Mouse (Mus musculus) liver, embryonic 13.5 days (tissue): ENCODE results near the gene Glud1. TPM values are rescaled to one million over a fixed set of nuclear protein-coding genes. Genes with fewer than 3 reads are reported as not detected.

Experiments used
- ATAC-seq: fragments of 200-750 bp; cut with Nextera tagmentation; 2 replicates; pipeline ENCODE4 v1.8.0; 2017; ENCODE audit warnings: low read depth, mild to moderate bottlenecking, moderate number of reproducible peaks, moderate library complexity
- DNase-seq: peaks from one replicate; pipeline ENCODE4 v3.0.0; 2022
- H3K27ac ChIP-seq: fragments of 300-500 bp; sonication (generic); 2 replicates; pipeline ENCODE4 v1.5.1; 2015; ENCODE audit warnings: moderate library complexity, mild to moderate bottlenecking, inconsistent platforms
- H3K27me3 ChIP-seq: fragments of 300-500 bp; sonication (generic); 2 replicates; pipeline ENCODE4 v1.6.1; 2015; ENCODE audit warnings: mild to moderate bottlenecking, inconsistent platforms
- H3K36me3 ChIP-seq: fragments of 300-500 bp; sonication (generic); 2 replicates; pipeline ENCODE4 v1.6.1; 2015; ENCODE audit warnings: mild to moderate bottlenecking, inconsistent platforms
- H3K4me1 ChIP-seq: fragments of 300-500 bp; sonication (generic); replicated peaks from 2 replicates; pipeline ENCODE4 v1.6.1; 2015; ENCODE audit warnings: inconsistent platforms
- H3K4me2 ChIP-seq: fragments of 300-500 bp; sonication (generic); 2 replicates; pipeline ENCODE4 v1.6.1; 2015; ENCODE audit warnings: inconsistent platforms, mild to moderate bottlenecking, moderate library complexity
- H3K4me3 ChIP-seq: fragments of 300-500 bp; sonication (generic); replicated peaks from 2 replicates; pipeline ENCODE4 v1.5.1; 2015; ENCODE audit warnings: mild to moderate bottlenecking, inconsistent platforms
- H3K9ac ChIP-seq: fragments of 300-500 bp; sonication (generic); 2 replicates; pipeline ENCODE4 v1.6.1; 2015; ENCODE audit warnings: mild to moderate bottlenecking, inconsistent platforms
- H3K9me3 ChIP-seq: fragments of 300-500 bp; sonication (generic); replicated peaks from 2 replicates; pipeline ENCODE4 v1.6.1; 2016; ENCODE audit warnings: inconsistent platforms
- WGBS: fragments of 180-500 bp; shearing (Covaris S2); methylation state at CpG from one replicate; pipeline ENCODE4 v1.1.7; 2015; ENCODE audit not compliant: insufficient replicate concordance; 5-methylcytosine and 5-hydroxymethylcytosine counted together
- polyA plus RNA-seq: library from polyadenylated mRNA; unstranded; fragments of >200 nt; fragmentation: Nextera tagmentation; extraction: Ambion mirVana; gene quantifications from 2 replicates; pipeline ENCODE4 v1.2.1, GENCODE M21; 2015

Glud1 gene
- polyA plus RNA-seq, 1 experiment from 2014 or later: 127 TPM

- Histone ChIP-seq H3K4me3 (no peak overlapping the region), H3K9me3 (no peaks in the 10 kb centered on the region), H3K4me1 (no peaks in the 10 kb centered on the region), H3K4me2 (no peak overlapping the region), H3K36me3 (no peaks in the 10 kb centered on the region), H3K27ac (no peak overlapping the region), H3K9ac (no peak overlapping the region), H3K27me3 (no peaks in the 10 kb centered on the region)
- DNase-seq (no peak), ATAC-seq (no peak)
- WGBS: 71% methylated on average over 9 of the region's 9 CpGs
Observed at GRCm38 (mm10) chr14:34382921-34383704, 72.6 kb downstream of the Glud1 start.

DNA sequence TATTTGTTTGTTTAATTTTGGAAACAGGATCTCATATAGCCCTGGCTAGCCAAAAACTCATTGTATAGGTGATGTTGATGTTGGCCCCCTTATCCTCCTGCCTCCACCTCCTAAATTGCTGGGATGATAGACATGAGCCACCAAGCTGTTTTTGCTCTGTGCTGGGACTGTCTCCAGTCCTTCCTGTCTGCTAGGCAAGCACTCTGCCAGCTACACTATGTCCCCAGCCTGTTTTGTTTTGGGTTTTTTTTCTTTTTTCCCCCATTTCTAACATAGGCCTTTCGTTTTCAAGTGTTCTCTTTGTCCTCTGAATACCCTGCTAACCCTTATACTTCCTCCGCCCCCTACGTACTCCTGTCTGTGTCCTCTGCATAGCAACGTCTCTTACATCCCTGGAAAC is 82.8 kb downstream of the Glud1 start:
- no peaks in the 10 kb centered on the region for H3K27me3 ChIP-seq

More for the DNA sequence above, 82.8 kb downstream of the Glud1 start:
- Histone ChIP-seq H3K4me1 (no peaks in the 10 kb centered on the region), H3K27ac (no peak overlapping the region), H3K9me3 (no peaks in the 10 kb centered on the region), H3K4me3 (no peak overlapping the region), H3K36me3 (no peaks in the 10 kb centered on the region), H3K9ac (no peak overlapping the region), H3K4me2 (no peak overlapping the region)
- WGBS: 62% methylated on average over 4 of the region's 4 CpGs
- DNase-seq (no peak), ATAC-seq (no peak)

Other genes starting within 250 kb of the Glud1 start
- gene Anxa8, start 224.7 kb upstream of the Glud1 start, polyA plus RNA-seq: 0.08 and 0.10 TPM in 2 replicates
- gene A630023A22Rik, start 208.0 kb upstream of the Glud1 start, polyA plus RNA-seq: not detected in 2 replicates
- gene Npy4r, start 158.2 kb upstream of the Glud1 start, polyA plus RNA-seq: not detected in 2 replicates
- 0.06 TPM in 2 replicates for gene Gprin2, start 109.1 kb upstream of the Glud1 start, polyA plus RNA-seq
- gene Syt15, start 91.1 kb upstream of the Glud1 start, polyA plus RNA-seq: 0.35 and 0.39 TPM in 2 replicates
- 7.2 and 8.0 TPM in 2 replicates for gene Shld2, start 234 bp upstream of the Glud1 start, polyA plus RNA-seq
- not detected in 2 replicates for gene Fam25c, start 44.7 kb downstream of the Glud1 start, polyA plus RNA-seq
- 0.28 and 0.52 TPM in 2 replicates for gene Sncg, start 64.1 kb downstream of the Glud1 start, polyA plus RNA-seq
- gene Mmrn2, start 64.7 kb downstream of the Glud1 start, polyA plus RNA-seq: 2.6 and 3.0 TPM in 2 replicates
- 3.4 and 5.0 TPM in 2 replicates for gene Bmpr1a, start 192.6 kb downstream of the Glud1 start, polyA plus RNA-seq
- not detected in 2 replicates for gene 9230112D13Rik, start 212.1 kb downstream of the Glud1 start, polyA plus RNA-seq